Mouse (Mus musculus) midbrain, embryonic 12.5 days (tissue): ENCODE measurements at regions not wholly inside any gene's neighbourhood (a gene's known extent, or its start where the extent isn't known, plus 50 kb on each side); places are given as distances from the start of the nearest gene placed in this dataset.
A peak's percentile ranks its signal among the peaks of the same experiment; 100 is the strongest.

ENCODE experiments used
- ATAC-seq: fragments of 200-750 bp; cut with Nextera tagmentation; 2 replicates; pipeline ENCODE4 v1.8.0; 2017; ENCODE audit warnings: low read depth, moderate TSS enrichment, moderate library complexity; ENCODE audit not compliant: low FRiP score
- H3K27ac ChIP-seq: fragments of 300-500 bp; sonication (generic); replicated peaks from 2 replicates; pipeline ENCODE4 v1.5.1; 2016; ENCODE audit warnings: mild to moderate bottlenecking
- H3K27me3 ChIP-seq: fragments of 300-500 bp; sonication (generic); 2 replicates; pipeline ENCODE4 v1.6.1; 2016; ENCODE audit warnings: mild to moderate bottlenecking
- H3K36me3 ChIP-seq: fragments of 300-500 bp; sonication (generic); 2 replicates; pipeline ENCODE4 v1.6.1; 2016
- H3K4me1 ChIP-seq: fragments of 300-500 bp; sonication (generic); 2 replicates; pipeline ENCODE4 v1.6.1; 2016
- H3K4me2 ChIP-seq: fragments of 300-500 bp; sonication (generic); replicated peaks from 2 replicates; pipeline ENCODE4 v1.6.1; 2016; ENCODE audit warnings: mild to moderate bottlenecking, moderate library complexity
- H3K4me3 ChIP-seq: fragments of 300-500 bp; sonication (generic); 2 replicates; pipeline ENCODE4 v1.5.1; 2016; ENCODE audit warnings: mild to moderate bottlenecking
- H3K9ac ChIP-seq: fragments of 300-500 bp; sonication (generic); replicated peaks from 2 replicates; pipeline ENCODE4 v1.6.1; 2016; ENCODE audit warnings: mild to moderate bottlenecking, moderate library complexity
- H3K9me3 ChIP-seq: fragments of 300-500 bp; sonication (generic); 2 replicates; pipeline ENCODE4 v1.6.1; 2016; ENCODE audit warnings: mild to moderate bottlenecking
- WGBS: fragments of 180-500 bp; shearing (Covaris S2); methylation state at CpG from one replicate; pipeline ENCODE4 v1.1.7; 2016; 5-methylcytosine and 5-hydroxymethylcytosine counted together

DNA sequence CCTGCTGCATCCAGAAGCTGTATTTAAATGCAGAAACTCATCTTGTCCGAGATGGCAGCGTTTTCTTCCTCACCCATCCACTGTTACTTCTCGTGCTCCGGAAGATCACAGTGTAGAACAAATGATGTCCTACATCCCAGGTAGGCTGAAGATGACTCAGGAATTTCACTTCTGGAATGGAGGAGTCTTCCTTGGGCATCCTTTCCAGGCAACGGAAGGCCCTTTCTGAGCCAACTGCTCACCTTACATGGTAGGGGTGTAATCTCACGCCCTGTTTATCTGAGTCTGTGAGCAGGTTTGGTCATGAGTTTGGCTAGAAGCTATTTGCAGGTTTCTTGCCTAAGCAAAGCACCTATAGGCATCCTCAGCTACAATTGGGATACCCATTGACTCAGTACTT is 176.9 kb downstream of the Gm19410 start:
- no peaks in the 10 kb centered on the region for H3K9me3 ChIP-seq
- WGBS, result 92% methylated on average over 6 of the region's 6 CpGs
- no peak overlapping the region for H3K4me3 ChIP-seq
- no peak overlapping the region for H3K9ac ChIP-seq
- no peak overlapping the region for H3K4me2 ChIP-seq
- H3K36me3 ChIP-seq, result no peaks in the 10 kb centered on the region
- 0 out of 2 replicates have a peak, but pooled peaks cover 4% of the 10 kb centered on the region for H3K27me3 ChIP-seq
- H3K27ac ChIP-seq, result no peak overlapping the region
- ATAC-seq, result no peak
- no peaks in the 10 kb centered on the region for H3K4me1 ChIP-seq

DNA sequence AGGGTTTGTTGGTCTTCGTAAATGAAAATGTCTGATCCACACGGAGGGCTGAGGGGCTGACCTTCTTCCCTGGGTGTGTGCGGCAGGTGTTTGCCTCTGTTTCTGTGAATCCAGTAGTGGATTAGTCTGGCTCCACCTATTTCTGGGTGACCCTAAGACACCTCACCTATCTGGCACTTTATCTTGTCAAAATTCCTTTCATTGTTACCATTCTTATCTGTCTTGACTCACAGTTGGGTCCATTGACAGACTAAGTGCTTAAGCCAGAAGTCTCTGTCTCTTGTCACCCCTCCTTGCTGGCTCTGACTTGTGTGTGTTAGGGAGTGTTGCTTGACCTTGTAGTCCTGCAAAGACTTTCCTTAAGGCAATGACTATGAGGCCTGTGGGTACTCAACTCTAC is 178.1 kb downstream of the Gm19410 start:
- Histone ChIP-seq H3K4me1 (no peaks in the 10 kb centered on the region), H3K27ac (no peak overlapping the region), H3K9ac (no peak overlapping the region), H3K27me3 (0 out of 2 replicates have a peak, but pooled peaks cover 4% of the 10 kb centered on the region), H3K4me2 (no peak overlapping the region), H3K9me3 (no peaks in the 10 kb centered on the region), H3K36me3 (no peaks in the 10 kb centered on the region), H3K4me3 (no peak overlapping the region)
- 88% methylated on average over 3 of the region's 3 CpGs for WGBS
- ATAC-seq, result no peak

DNA sequence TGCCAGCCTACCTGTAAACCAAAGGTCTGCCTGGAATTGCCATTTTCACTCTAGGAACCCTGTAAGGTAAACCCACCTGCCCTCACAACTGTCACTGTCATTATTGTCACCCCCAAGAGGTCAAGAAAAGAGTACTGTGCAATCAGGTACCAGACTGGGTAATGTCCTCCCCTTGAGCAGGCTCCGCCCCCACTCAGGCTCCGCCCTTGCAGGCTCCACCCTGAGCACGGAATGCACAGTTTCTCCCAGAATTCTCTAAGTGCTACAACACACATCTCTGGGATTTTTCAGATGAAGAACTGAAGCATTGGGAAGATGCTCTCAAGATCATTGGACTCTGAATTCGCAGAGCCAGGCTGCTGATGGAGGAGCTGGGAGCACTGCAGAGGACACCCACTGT is 178.9 kb downstream of the Gm19410 start:
- H3K36me3 ChIP-seq, result no peaks in the 10 kb centered on the region
- H3K4me3 ChIP-seq, result no peak overlapping the region
- H3K9me3 ChIP-seq, result no peaks in the 10 kb centered on the region
- no peak overlapping the region for H3K4me2 ChIP-seq
- 84% methylated on average over 4 of the region's 4 CpGs for WGBS
- H3K27ac ChIP-seq, result no peak overlapping the region
- H3K27me3 ChIP-seq, result 0 out of 2 replicates have a peak, but pooled peaks cover 4% of the 10 kb centered on the region
- no peak overlapping the region for H3K9ac ChIP-seq
- no peaks in the 10 kb centered on the region for H3K4me1 ChIP-seq
- no peak for ATAC-seq

DNA sequence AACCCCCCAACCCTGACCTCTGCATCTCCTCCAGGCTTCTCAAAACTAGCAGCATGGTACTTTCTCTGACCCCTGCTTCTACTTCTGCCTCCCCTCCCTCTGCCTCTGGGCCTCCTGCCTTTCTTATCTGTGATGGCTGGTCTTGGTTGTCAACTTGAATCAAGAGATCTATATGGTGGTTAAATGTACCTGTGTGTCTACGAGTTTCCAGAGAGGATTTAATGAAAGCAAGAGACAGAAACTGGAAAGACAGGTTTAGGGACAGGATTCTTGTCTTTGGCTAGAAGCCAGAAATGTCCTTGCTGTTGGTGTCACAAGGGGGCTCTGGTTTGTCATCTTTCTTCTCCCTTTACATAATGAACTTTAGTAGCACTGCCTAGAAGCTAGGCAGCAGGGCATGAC is 180.9 kb downstream of the Gm19410 start:
- no peaks in the 10 kb centered on the region for H3K9me3 ChIP-seq
- no peaks in the 10 kb centered on the region for H3K4me1 ChIP-seq
- H3K36me3 ChIP-seq, result no peaks in the 10 kb centered on the region
- no peak overlapping the region for H3K27ac ChIP-seq
- no peak overlapping the region for H3K4me3 ChIP-seq
- ATAC-seq, result no peak
- 53% methylated on average over 1 of the region's 1 CpGs for WGBS
- 0 out of 2 replicates have a peak, but pooled peaks cover 4% of the 10 kb centered on the region for H3K27me3 ChIP-seq
- H3K9ac ChIP-seq, result no peak overlapping the region
- no peak overlapping the region for H3K4me2 ChIP-seq

DNA sequence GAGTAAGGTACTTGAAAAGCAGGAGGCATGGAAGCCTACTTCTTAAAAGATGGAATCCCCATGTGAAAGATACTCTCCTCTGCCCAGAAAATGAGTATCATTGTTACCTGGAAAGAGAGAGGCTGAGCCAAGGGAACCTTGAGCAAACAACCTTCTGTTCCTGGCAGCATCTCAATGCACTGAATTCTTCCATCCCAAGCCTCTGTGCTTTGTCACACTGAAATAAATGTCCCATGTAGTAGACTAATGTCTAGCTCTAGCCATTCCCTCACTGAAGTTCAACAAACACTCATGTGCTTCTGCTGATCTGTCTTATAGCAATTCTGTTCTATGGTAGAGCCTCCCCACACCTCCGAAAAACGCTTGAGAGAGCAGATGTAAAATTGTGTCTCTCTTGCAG is 182.6 kb downstream of the Gm19410 start:
- 91% methylated on average over 2 of the region's 2 CpGs for WGBS
- H3K36me3 ChIP-seq, result no peaks in the 10 kb centered on the region
- no peak overlapping the region for H3K4me3 ChIP-seq
- no peak overlapping the region for H3K4me2 ChIP-seq
- no peaks in the 10 kb centered on the region for H3K4me1 ChIP-seq
- no peaks in the 10 kb centered on the region for H3K9me3 ChIP-seq
- no peak overlapping the region for H3K27ac ChIP-seq
- H3K9ac ChIP-seq, result no peak overlapping the region
- no peak for ATAC-seq
- 0 out of 2 replicates have a peak, but pooled peaks cover 4% of the 10 kb centered on the region for H3K27me3 ChIP-seq

DNA sequence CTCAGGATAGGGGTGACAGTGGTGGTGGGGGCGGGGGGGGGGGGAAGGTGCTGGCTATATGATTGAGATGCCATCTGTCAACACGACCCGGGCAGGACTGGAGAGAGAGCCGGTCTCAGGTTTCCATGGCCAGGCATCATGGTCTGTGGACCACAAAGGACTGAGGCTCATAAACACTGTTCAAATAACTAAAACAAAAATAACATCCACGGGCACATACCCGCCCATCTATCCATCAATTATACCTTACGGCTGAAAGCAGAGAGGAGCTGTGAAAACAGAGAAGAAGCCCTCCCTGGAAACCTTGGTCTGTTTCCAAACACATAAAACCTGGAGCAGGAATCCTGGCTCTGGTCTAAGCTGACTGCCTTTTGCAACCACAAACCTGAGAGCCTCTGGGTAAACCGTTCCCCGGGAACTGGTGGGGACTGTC is 183.2 kb downstream of the Gm19410 start:
- no peak for ATAC-seq
- H3K4me1 ChIP-seq, result no peaks in the 10 kb centered on the region
- no peak overlapping the region for H3K4me2 ChIP-seq
- H3K4me3 ChIP-seq, result no peak overlapping the region
- H3K9me3 ChIP-seq, result no peaks in the 10 kb centered on the region
- WGBS, result 84% methylated on average over 9 of the region's 9 CpGs
- no peak overlapping the region for H3K27ac ChIP-seq
- no peaks in the 10 kb centered on the region for H3K36me3 ChIP-seq
- no peak overlapping the region for H3K9ac ChIP-seq
- 0 out of 2 replicates have a peak, but pooled peaks cover 4% of the 10 kb centered on the region for H3K27me3 ChIP-seq

DNA sequence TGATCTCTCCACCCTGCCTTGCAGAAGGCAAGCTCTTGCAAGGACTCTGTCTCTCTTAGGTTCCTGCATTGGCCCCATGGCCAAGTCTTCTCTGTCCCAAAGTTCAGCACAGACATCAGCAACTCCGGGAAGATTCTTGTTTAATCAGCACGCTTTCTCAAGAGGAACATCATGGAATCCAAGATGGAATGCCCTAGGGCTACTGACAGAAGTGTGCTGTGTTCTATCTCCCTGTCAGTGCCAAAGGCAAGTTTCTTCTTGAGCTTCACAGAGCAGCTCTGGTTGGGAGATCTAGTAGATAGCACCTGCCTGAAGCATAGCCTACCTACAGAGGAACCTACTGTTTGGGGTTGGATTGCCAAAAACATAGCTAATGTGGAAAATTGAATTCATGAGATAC is 189.9 kb downstream of the Gm19410 start:
- H3K27me3 ChIP-seq, result peaks cover 7% of the 10 kb centered on the region; the same call in 1 of the 2 replicates
- no peak overlapping the region for H3K4me3 ChIP-seq
- H3K4me2 ChIP-seq, result no peak overlapping the region
- no peak overlapping the region for H3K9ac ChIP-seq
- ATAC-seq, result no peak
- H3K4me1 ChIP-seq, result peaks cover 11% of the 10 kb centered on the region
- H3K9me3 ChIP-seq, result no peaks in the 10 kb centered on the region
- no peak overlapping the region for H3K27ac ChIP-seq
- WGBS, result 94% methylated on average over 2 of the region's 2 CpGs
- no peaks in the 10 kb centered on the region for H3K36me3 ChIP-seq

DNA sequence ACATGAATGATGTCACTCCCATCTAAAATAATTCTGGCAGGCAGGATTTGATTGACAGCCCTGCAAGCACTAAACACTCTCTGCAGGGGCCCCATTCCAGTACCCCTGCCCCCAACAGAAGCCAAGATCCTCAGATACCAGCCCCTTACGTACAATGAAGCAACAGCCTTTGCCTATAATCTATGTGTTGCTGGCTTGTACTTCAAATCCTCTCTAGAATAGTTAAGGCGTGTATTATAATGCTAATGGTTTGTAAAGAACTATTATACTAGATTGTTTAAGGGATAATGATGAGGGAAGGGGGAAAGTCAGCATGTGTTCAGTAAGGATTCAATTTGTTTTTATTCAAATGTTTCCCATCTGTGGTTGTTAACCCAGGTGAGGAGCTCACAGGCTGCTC is 190.7 kb downstream of the Gm19410 start:
- H3K27ac ChIP-seq, result no peak overlapping the region
- H3K9me3 ChIP-seq, result no peaks in the 10 kb centered on the region
- H3K36me3 ChIP-seq, result no peaks in the 10 kb centered on the region
- H3K4me3 ChIP-seq, result no peak overlapping the region
- 9% methylated on average over 2 of the region's 2 CpGs for whole genome bisulfite sequencing
- peaks cover 7% of the 10 kb centered on the region; the same call in 1 of the 2 replicates for H3K27me3 ChIP-seq
- ATAC-seq, result peak; percentile 76
- H3K9ac ChIP-seq, result no peak overlapping the region
- H3K4me1 ChIP-seq, result peaks cover 16% of the 10 kb centered on the region
- no peak overlapping the region for H3K4me2 ChIP-seq

DNA sequence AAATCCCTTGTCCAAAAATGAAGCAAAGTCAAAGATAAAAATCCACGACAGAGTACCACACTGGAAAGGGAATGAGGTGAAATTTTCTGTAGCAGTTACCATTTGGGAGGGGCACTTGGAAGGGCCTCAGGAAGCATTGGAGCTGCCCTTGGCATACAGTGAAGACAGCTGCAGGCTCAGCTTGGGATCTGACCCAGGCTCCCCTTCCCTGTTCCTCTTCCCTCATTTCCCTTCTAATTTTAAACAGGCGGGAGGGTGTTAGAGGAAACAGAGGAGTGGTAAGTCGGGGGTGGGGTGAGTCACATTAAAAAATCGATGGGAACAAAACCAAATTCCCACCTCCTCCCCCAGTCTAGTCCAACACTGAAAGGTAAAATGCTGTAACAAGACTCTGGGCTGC is 193.6 kb downstream of the Gm19410 start:
- peaks cover 7% of the 10 kb centered on the region; the same call in 1 of the 2 replicates for H3K27me3 ChIP-seq
- H3K27ac ChIP-seq, result no peak overlapping the region
- no peak overlapping the region for H3K4me3 ChIP-seq
- H3K36me3 ChIP-seq, result no peaks in the 10 kb centered on the region
- no peak for ATAC-seq
- H3K4me1 ChIP-seq, result peaks cover 24% of the 10 kb centered on the region
- 76% methylated on average over 4 of the region's 4 CpGs for WGBS
- H3K9ac ChIP-seq, result no peak overlapping the region
- no peak overlapping the region for H3K4me2 ChIP-seq
- no peaks in the 10 kb centered on the region for H3K9me3 ChIP-seq

DNA sequence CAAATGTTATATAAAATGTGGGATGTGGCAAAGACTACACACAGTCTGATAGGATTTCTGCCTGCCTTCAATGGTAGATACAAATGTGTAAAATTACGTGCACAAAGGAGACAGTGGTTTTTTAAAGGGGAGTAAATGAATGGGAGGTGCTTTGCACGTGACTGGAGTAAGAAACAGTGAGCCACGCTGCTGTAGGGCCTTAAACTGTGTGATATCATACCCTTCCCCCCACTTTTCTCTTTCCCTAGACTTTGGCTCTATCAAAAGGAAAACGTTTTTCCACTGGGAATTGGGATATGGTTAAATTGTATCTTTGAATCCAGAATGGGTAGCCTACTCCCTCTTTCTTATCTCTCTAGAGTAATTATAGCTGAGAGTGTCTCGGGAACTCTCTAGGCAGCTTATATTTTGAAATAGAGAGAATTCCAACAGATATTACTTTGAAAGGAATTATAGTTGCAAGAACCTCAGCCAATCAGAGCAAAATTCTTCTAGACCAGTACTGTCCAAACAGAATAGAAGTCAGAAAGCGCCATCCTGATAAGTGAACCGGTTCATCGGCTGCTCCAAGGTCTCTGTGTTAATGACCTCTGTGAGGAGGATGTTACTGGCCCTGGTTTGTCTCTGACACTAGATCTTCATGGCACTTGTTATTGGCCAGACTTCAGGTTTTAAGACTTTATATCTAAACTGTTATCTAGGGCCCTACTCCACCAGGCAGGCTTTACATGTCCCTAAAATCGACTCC is 195.5 kb downstream of the Gm19410 start:
- Histone ChIP-seq H3K4me1 (peaks cover 23% of the 10 kb centered on the region), H3K4me3 (no peak overlapping the region), H3K4me2 (no peak overlapping the region), H3K27me3 (peaks cover 4% of the 10 kb centered on the region; the same call in 1 of the 2 replicates), H3K36me3 (no peaks in the 10 kb centered on the region), H3K9ac (no peak overlapping the region), H3K27ac (no peak overlapping the region), H3K9me3 (no peaks in the 10 kb centered on the region)
- ATAC-seq, result no peak
- WGBS, result 71% methylated on average over 9 of the region's 9 CpGs

DNA sequence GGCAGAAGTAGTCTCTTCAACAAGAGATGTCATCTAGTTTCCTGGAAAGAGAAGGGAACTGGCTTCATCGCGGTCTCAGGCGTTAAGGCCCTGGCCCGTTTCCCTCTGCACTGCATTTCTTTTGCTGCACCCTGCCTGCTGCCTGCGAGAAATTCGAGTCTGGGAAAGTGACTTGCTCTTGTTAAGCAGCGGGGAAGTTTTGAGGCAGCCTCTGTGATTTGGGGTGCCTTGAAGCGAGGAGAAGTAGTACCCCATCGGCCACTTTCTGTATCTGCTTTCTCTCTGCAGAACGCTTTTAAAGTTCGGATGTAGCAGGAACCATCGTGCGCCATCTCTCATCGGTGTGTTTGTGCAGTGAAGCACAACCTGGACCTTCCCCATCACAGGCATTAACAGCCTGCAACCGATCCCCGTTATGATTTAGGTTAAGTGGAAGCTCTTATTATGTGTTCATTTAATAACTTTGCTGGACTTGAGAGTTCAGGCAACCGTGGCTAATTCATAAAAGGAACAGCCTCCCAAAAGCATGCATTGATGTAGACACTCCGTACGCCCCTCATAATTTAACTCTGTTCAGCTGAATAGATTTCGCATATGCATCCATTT is 196.1 kb downstream of the Gm19410 start:
- Histone ChIP-seq H3K27ac (peak overlapping the region; percentile 22; the same call in 1 of the 2 replicates), H3K36me3 (no peaks in the 10 kb centered on the region), H3K4me2 (no peak overlapping the region), H3K9ac (no peak overlapping the region), H3K9me3 (no peaks in the 10 kb centered on the region), H3K4me3 (no peak overlapping the region), H3K27me3 (peaks cover 4% of the 10 kb centered on the region; the same call in 1 of the 2 replicates), H3K4me1 (peaks cover 16% of the 10 kb centered on the region)
- no peak for ATAC-seq
- WGBS, result 52% methylated on average over 20 of the region's 20 CpGs

DNA sequence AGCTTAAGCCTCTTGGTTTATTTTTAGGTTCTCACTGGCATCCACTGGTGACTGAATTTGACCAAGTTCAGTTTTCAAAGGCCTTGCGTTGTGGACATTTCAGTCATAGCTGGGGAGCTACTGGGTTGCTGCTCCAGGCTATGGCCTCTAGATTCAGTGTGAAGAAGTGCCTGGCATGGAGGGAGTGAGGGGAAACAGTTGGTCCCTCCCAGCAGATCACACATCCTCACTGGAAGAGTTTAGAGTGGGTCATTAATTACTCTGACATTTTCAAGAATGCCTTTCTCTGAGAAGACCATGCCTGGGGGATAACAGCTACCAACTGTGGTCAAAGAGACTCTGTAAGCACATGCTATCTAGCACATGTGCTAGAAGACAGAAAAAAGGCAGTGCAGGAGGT is 199.3 kb downstream of the Gm19410 start:
- H3K27ac ChIP-seq, result no peak overlapping the region
- H3K9ac ChIP-seq, result no peak overlapping the region
- H3K4me2 ChIP-seq, result no peak overlapping the region
- 62% methylated on average over 1 of the region's 1 CpGs for WGBS
- H3K4me3 ChIP-seq, result no peak overlapping the region
- peaks cover 13% of the 10 kb centered on the region for H3K4me1 ChIP-seq
- H3K9me3 ChIP-seq, result no peaks in the 10 kb centered on the region
- no peak for ATAC-seq
- H3K27me3 ChIP-seq, result no peaks in the 10 kb centered on the region
- H3K36me3 ChIP-seq, result no peaks in the 10 kb centered on the region
